Mouse (Mus musculus): Measurements from ENCODE around the gene Mns1.

DNA sequence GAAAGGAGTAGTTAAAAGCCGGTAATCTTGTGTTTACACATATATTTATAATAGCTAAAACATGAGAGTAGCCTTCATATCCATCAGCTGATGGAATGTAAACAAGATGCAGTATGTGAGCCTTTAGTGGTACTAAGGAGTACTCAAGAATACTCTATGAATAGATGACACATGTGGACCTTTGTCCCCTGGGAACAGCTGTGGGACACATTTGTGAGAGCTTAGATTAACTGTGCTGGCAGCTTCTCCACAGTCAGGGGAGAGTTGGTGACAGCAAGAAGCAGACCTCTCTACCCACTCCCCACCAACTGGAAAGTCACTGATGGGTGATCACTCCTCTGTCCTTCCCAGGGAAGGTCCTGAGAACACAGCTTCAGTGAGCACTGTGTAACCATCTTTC, 12.6 kb downstream of the Mns1 start:
- TF ChIP-seq CTCF (IDR thresholded peaks at IDR 0.05; ENCODE audit: insufficient read depth, low read depth, low read length) (no peak), POLR2A (IDR thresholded peaks at IDR 0.05; ENCODE audit: insufficient read depth, low read depth, low read length) (no peak)
